Mouse (Mus musculus) urinary bladder, postnatal 14 days (tissue): Measurements from ENCODE around the gene Actr8.

Experiments
- DNase-seq: peaks from one replicate; pipeline ENCODE4 v3.0.0; 2021; ENCODE audit warnings: low spot score

The Actr8 gene

DNA sequence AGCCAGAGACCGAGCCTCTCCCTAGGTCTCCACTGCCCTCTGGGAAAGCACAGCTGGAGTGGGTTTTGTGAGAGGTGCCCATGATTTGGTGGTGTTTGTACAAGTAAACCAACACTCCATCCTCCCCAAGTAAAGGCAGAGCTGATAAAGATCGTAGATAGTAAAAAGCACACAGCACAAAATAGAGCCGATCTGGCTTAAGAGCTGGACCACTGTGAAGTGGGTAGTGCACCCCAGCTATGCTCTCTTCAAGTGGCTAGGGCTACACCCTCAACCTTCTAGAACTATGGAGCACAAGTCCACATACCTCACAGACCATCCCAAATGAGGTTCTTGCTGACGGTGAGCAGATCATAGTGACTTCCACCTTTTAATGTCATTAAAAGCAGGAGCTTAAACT is 61.3 kb downstream of the Actr8 start:
- no peak for DNase-seq

DNA sequence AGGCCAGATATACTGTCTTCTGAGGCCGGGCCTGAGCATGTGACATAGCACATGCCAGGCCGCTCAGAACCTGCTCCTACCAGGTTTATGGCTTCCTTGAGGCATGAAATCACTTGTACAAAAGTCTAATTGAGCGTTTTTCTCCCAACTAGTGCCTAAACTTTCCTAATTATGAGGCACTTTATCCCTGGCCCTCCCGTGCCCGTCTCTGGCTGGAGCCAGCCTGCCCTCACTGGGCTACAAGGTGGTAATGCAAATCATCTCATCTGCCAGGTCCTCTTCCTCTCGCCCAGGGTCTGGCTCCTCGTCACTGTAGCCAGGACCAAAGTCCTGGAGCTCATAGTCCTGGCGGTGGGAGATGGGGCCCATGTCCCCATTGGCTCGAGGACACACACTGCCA is 63.7 kb downstream of the Actr8 start:
- DNase-seq = no peak

DNA sequence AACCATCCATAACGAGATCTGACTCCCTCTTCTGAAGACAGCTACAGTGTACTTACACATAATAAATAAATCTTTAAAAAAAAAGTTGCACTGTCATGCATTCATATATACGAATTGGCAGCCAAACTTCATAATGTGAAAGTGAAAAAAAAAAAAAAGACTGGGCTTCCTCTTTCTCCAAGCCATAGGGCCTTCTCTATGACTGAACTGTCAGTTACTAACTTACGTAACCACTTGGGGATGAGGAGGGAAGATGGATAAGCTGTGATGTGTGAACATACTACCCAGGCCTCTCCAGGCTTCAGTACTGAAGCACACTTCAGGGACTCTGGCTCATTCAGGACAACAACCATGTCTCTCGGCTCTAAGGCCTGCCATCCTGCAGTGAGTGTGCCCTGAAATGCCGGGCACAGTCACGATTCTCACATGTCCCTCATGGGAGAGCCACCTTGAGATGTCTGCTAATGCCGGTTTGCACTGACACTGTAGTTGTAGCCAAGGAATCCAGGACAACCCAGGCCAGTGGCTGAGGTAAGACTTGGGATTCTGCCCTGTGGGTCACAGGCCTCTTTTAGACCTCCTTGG is 65.3 kb downstream of the Actr8 start:
- DNase-seq = no peak

DNA sequence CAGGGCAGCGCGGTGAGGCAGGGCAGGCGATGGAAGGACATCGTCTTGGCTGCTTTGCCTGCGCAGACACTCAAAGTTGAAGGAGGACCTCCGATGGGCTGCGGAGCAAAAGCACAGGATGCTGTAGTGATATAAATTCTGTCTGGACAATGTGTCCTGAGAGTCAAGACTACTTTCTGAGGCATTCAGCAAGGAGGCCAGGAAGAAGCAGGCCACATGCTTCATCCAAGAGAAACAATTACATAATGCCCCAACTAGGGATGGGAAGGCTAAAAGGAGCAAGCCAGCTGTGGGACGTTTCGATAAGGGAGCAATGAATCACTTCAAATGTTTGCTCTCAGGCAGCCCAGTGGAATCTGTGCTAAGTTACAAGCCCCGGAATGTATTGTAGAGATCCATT is 67.1 kb downstream of the Actr8 start:
- peak; percentile 38 for DNase-seq

DNA sequence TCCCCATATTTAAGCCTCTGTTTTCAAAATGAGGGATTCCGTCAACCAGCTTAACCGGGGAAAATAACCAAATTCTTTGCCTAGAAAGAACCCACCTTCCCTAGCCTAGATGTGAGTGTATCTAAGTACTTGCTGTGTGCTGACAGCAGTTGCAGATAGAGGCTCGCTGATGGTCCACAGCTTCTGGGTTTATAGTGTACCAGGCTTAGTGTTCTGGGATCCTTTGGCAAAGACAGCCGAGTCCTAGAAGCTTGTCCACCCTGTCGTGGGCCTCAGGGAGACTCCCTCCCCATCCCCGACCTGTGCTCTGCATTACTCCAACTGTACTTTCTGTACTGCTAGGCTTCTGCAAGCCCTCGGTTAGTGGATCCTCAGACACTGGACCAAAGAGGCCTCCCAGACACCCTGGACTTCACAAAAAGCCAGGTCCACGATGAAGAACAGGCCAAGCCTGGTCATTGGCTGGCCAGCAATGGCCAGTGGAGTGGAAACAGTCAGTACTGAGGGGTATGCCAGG is 67.6 kb downstream of the Actr8 start:
- DNase-seq = no peak

DNA sequence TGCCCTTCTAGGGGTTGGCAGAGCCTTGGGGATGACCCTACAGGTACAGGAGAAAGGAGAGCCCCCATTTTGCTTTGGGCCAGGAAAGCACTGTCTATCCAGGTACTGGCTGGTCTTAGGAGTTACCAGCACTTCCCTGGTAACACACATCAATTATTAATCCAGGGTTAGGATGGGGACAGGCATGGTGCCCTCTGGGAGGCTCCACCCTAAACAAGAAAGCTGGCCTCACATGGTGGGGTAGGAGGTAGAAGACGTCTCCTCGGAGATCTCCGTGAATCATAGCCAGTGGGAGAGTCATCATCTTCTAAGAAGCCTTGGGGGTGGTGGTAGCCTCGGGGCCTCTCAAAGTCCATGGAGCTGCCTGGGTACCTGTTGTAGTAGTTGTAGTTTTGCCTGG is 68.8 kb downstream of the Actr8 start:
- DNase-seq = no peak

DNA sequence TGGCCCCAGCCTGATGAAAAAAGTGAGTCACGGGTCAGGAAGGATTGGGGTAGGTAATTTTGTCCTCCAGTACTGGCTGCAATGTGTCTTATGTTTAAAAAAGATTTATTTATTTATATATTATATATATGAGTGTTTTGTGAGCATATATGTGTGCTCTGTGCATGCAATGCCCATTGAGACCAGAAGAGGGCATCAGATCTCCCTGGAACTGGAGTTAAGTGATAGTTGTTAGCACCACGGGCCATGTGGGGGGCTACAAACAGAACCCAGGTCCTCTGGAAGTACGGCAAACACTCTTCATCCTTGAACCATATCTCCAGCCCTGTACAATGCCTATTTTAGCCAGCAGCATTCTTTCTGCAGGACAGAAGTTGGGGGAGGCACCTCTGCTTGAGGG is 69.9 kb downstream of the Actr8 start:
- DNase-seq = no peak

DNA sequence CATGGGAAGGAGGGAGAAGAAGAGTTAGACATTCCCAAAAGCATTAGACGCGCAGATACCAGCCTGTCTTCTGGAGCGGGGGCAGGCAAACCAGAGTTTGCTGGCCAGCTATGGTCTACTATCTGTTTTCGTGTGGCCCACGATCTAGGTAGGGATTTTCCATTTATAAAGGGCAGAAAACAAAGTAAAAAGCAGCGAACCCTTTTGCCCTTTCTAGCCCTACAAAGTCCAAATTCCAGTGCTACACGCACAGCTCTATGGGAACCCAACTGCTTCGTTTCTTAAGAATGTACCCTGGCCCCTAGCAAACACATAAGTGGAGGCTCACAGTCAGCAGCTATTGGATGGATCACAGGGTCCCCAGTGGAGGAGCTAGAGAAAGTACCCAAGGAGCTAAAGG is 72.1 kb downstream of the Actr8 start:
- no peak for DNase-seq

DNA sequence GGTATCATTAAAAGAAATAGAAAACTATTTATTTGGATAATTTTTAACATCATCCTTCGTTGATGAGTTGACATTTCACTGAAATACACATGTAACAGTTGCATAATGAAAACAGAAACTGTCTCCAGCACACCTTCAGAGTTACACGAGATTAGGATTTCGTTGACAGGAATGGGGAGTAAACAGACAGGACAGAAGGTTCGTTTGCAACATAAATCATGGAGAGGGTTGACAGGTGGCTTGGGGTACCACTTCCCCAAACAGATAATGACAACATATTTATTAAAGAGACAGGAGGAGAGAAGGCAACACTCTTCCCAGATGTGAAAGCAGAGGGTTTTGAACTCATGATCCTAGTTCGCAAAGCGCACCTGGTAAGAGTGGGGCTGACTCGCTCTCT is 76.8 kb downstream of the Actr8 start:
- no peak for DNase-seq
